Comparison of ENCODE assay signal across 21 mouse cellular contexts in genomic region chr4:104461106-104462011, GRCm38 (mm10).
DNase-seq lines count a peak whose midpoint lies in the region; ATAC-seq lines count a peak whose summit lies in the region.
"Had no signal": no experiment of that assay in that cellular context is flagged by ENCODE, and none has a peak within 500 bp of the region (broad histone marks: within the 10 kb centered on the region; RNA-seq: fewer than 3 reads in every experiment).

No protein-coding gene starts in this region.

- no peaks in the 10 kb centered on the region for H3K36me3 ChIP-seq in hindbrain, embryonic 10.5 days
- H3K36me3 ChIP-seq: embryonic facial prominence, embryonic 15.5 days; hindbrain, embryonic 15.5 days; limb, embryonic 15.5 days; stomach, embryonic 15.5 days had no signal

- peaks cover 18% of the 10 kb centered on the region for H3K4me1 ChIP-seq in hindbrain, embryonic 10.5 days (replicated peaks)
- H3K4me1 ChIP-seq: limb, embryonic 15.5 days; megakaryocyte, embryonic 14.5 days; stomach, embryonic 15.5 days had no signal

- H3K9me3 ChIP-seq in hindbrain, embryonic 10.5 days, result no peaks in the 10 kb centered on the region
- H3K9me3 ChIP-seq: embryonic facial prominence, embryonic 15.5 days; hindbrain, embryonic 15.5 days; limb, embryonic 15.5 days; stomach, embryonic 15.5 days had no signal

- H3K4me3 ChIP-seq in hindbrain, embryonic 10.5 days, result no peak overlapping the region
- H3K4me3 ChIP-seq: embryonic facial prominence, embryonic 15.5 days; hindbrain, embryonic 15.5 days; limb, embryonic 15.5 days; megakaryocyte, embryonic 14.5 days; stomach, embryonic 15.5 days had no signal

- H3K27me3 ChIP-seq in hindbrain, embryonic 10.5 days (ENCODE audit: insufficient read depth, poor library complexity, severe bottlenecking), result no peaks in the 10 kb centered on the region
- H3K27me3 ChIP-seq: hindbrain, embryonic 15.5 days; megakaryocyte, embryonic 14.5 days; Patski; stomach, embryonic 15.5 days had no signal

- peak; percentile 54 for ATAC-seq in frontal cortex, adult (ENCODE audit: low TSS enrichment)
- ATAC-seq: activated CD4-positive, CD25-positive, alpha-beta regulatory T cell, adult 4 months; midbrain, embryonic 16.5 days; Patski had no signal

- no peak overlapping the region for H3K27ac ChIP-seq in hindbrain, embryonic 10.5 days
- H3K27ac ChIP-seq: embryonic facial prominence, embryonic 15.5 days; hindbrain, embryonic 15.5 days; limb, embryonic 15.5 days; stomach, embryonic 15.5 days had no signal

- DNase-seq in frontal cortex, postnatal 14 days (ENCODE audit: low spot score in 2 of 2), result no peak
- DNase-seq in layer of hippocampus, adult 18-20 months (ENCODE audit: low spot score in 2 of 2), result peak; percentile 34 to 76
- no peak for DNase-seq in layer of hippocampus, postnatal 10 days (ENCODE audit: low spot score in 2 of 2)
- DNase-seq in right cerebral cortex, adult 18-20 months, result peak; percentile 71
- no peak for DNase-seq in right cerebral cortex, postnatal 10 days (ENCODE audit: low spot score in 2 of 2)
- DNase-seq in hindbrain, embryonic 10.5 days (ENCODE audit: low spot score), result no peak
- DNase-seq: adrenal gland, postnatal 14 days; embryo, embryonic 11 days; heart, postnatal 14 days; kidney, adult 11 months; lung, postnatal 10 days; right cerebral cortex, postnatal 14 days had no signal

- 94% methylated on average over 12 of the region's 12 CpGs for WGBS in hindbrain, embryonic 10.5 days

Comparison
In these comparisons a context has a peak if more than half of its experiments do, and no peak if none do; other contexts are left out.
1. DNase-seq: peak in layer of hippocampus, adult 18-20 months (2 of 2) and right cerebral cortex, adult 18-20 months (single experiment); none in frontal cortex, postnatal 14 days (0 of 2), layer of hippocampus, postnatal 10 days (0 of 2), right cerebral cortex, postnatal 10 days (0 of 2) and hindbrain, embryonic 10.5 days (single experiment).